21 mouse cellular contexts compared by ENCODE assay signal in genomic region chr11:119965053-119965452, GRCm38 (mm10). TPM values are rescaled to one million over a fixed set of nuclear protein-coding genes. Genes with fewer than 3 reads are reported as not detected.
DNase-seq lines count a peak whose midpoint lies in the region; ATAC-seq lines count a peak whose summit lies in the region.
"Had no signal": no experiment of that assay in that cellular context is flagged by ENCODE, and none has a peak within 500 bp of the region (broad histone marks: within the 10 kb centered on the region; RNA-seq: fewer than 3 reads in every experiment).

No protein-coding gene starts in this region.

- H3K9me3 ChIP-seq in forebrain, embryonic 10.5 days, result no peaks in the 10 kb centered on the region
- no peaks in the 10 kb centered on the region for H3K9me3 ChIP-seq in forebrain, embryonic 16.5 days (ENCODE audit: control insufficient read depth, low read length)
- H3K9me3 ChIP-seq in midbrain, embryonic 11.5 days (ENCODE audit: control insufficient read depth, low read length), result no peaks in the 10 kb centered on the region
- H3K9me3 ChIP-seq: limb, embryonic 13.5 days; lung, embryonic 15.5 days had no signal

- no peak for DNase-seq in forebrain, embryonic 10.5 days (ENCODE audit: extremely low spot score, low spot score)
- peak; percentile 24 for DNase-seq in left cerebral cortex, postnatal 4 days
- no peak for DNase-seq in left cerebral cortex, postnatal 14 days (ENCODE audit: low spot score in 2 of 2)
- no peak for DNase-seq in midbrain, embryonic 11.5 days (ENCODE audit: low spot score, missing footprints)
- DNase-seq in urinary bladder, adult 2 months (ENCODE audit: low spot score), result no peak
- no peak for DNase-seq in cerebellum, postnatal 25 days
- no peak for DNase-seq in urinary bladder, postnatal 36 days (ENCODE audit: low spot score in 2 of 2)
- DNase-seq: adrenal gland, postnatal 10 days; cerebellum, adult 11 months; cerebellum, postnatal 14 days; embryo, embryonic 11 days; heart, postnatal 4 days; kidney, adult 8-10 months; kidney, postnatal 36 days; lung, postnatal 4 days had no signal

- H3K36me3 ChIP-seq in forebrain, embryonic 10.5 days (replicated peaks), result peaks cover 22% of the 10 kb centered on the region; the same call in 1 of the 2 replicates
- H3K36me3 ChIP-seq in forebrain, embryonic 16.5 days (ENCODE audit: control insufficient read depth, insufficient read depth), result peaks cover 3% of the 10 kb centered on the region
- H3K36me3 ChIP-seq in midbrain, embryonic 11.5 days (ENCODE audit: control insufficient read depth, insufficient read depth, low read length), result no peaks in the 10 kb centered on the region

- H3K4me3 ChIP-seq in forebrain, embryonic 10.5 days, result no peak overlapping the region
- no peak overlapping the region for H3K4me3 ChIP-seq in forebrain, embryonic 16.5 days (replicated peaks; ENCODE audit: low read length)
- no peak overlapping the region for H3K4me3 ChIP-seq in midbrain, embryonic 11.5 days (ENCODE audit: low read depth, low read length)
- H3K4me3 ChIP-seq: limb, embryonic 13.5 days; lung, embryonic 15.5 days had no signal

- H3K4me1 ChIP-seq in forebrain, embryonic 10.5 days, result peaks cover 46% of the 10 kb centered on the region
- peaks cover 4% of the 10 kb centered on the region for H3K4me1 ChIP-seq in forebrain, embryonic 16.5 days (replicated peaks; ENCODE audit: control insufficient read depth, insufficient read depth, low read length)
- peaks cover 12% of the 10 kb centered on the region for H3K4me1 ChIP-seq in midbrain, embryonic 11.5 days (ENCODE audit: control insufficient read depth, insufficient read depth, low read length)
- H3K4me1 ChIP-seq: lung, embryonic 15.5 days had no signal

- H3K9ac ChIP-seq in forebrain, embryonic 16.5 days (replicated peaks; ENCODE audit: low read depth, low read length), result no peak overlapping the region
- H3K9ac ChIP-seq in midbrain, embryonic 11.5 days (ENCODE audit: low read length), result 0 out of 2 replicates have a peak overlapping the region, but pooled peaks have one; percentile 21
- H3K9ac ChIP-seq: limb, embryonic 13.5 days; liver, embryonic 14.5 days; lung, embryonic 15.5 days had no signal

- 14% methylated on average over 9 of the region's 9 CpGs for WGBS in forebrain, embryonic 10.5 days
- WGBS in forebrain, embryonic 16.5 days, result 9% methylated on average over 9 of the region's 9 CpGs
- 9% methylated on average over 9 of the region's 9 CpGs for WGBS in midbrain, embryonic 11.5 days

- peak overlapping the region; percentile 67 for H3K27ac ChIP-seq in forebrain, embryonic 10.5 days
- no peak overlapping the region for H3K27ac ChIP-seq in forebrain, embryonic 16.5 days (ENCODE audit: low read length)
- H3K27ac ChIP-seq in midbrain, embryonic 11.5 days (ENCODE audit: low read depth, low read length), result no peak overlapping the region
- H3K27ac ChIP-seq: limb, embryonic 13.5 days; liver, embryonic 14.5 days; lung, embryonic 15.5 days; stomach, postnatal 0 days had no signal

- intact Hi-C loops in left cerebral cortex, postnatal 4 days (cut with DNase I), result no loop called here
- intact Hi-C loops in left cerebral cortex, postnatal 14 days (cut with DNase I), result no loop called here

- no peaks in the 10 kb centered on the region for H3K27me3 ChIP-seq in forebrain, embryonic 10.5 days (ENCODE audit: poor library complexity, severe bottlenecking)
- H3K27me3 ChIP-seq in forebrain, embryonic 16.5 days (replicated peaks; ENCODE audit: control insufficient read depth, insufficient read depth, low read length), result no peaks in the 10 kb centered on the region
- no peaks in the 10 kb centered on the region for H3K27me3 ChIP-seq in midbrain, embryonic 11.5 days (ENCODE audit: control insufficient read depth, insufficient read depth, low read length)
- H3K27me3 ChIP-seq: limb, embryonic 13.5 days; lung, embryonic 15.5 days had no signal

- H3K4me2 ChIP-seq in forebrain, embryonic 16.5 days (ENCODE audit: low read length), result no peak overlapping the region
- H3K4me2 ChIP-seq in midbrain, embryonic 11.5 days, result no peak overlapping the region
- H3K4me2 ChIP-seq: limb, embryonic 13.5 days; lung, embryonic 15.5 days had no signal

- no peak for ATAC-seq in forebrain, embryonic 16.5 days
- ATAC-seq in midbrain, embryonic 11.5 days (ENCODE audit: low FRiP score), result no peak
- ATAC-seq: activated CD4-positive, CD25-positive, alpha-beta regulatory T cell, adult 4 months had no signal

RNA-seq across cellular contexts. Expression of gene Baiap2, which starts 22.5 kb away (rescaled TPM):
- 9.6 and 11.1 TPM in 2 replicates for polyA plus RNA-seq in forebrain, embryonic 10.5 days (2016; fragmentation: Nextera tagmentation; extraction: Ambion mirVana)
- 36.5 and 38.7 TPM in 2 replicates for polyA plus RNA-seq in forebrain, embryonic 16.5 days (2015; fragmentation: Nextera tagmentation; extraction: Ambion mirVana)
- total RNA-seq in left cerebral cortex, postnatal 4 days (2021), result 10 to 100 TPM; 71.7 to 72.2 TPM
- 100 to 1,000 TPM; 197 to 200 TPM for total RNA-seq in left cerebral cortex, postnatal 14 days (2021)
- polyA plus RNA-seq in midbrain, embryonic 11.5 days (2014; fragmentation: Nextera tagmentation; extraction: Ambion mirVana), result 9.0 and 9.8 TPM in 2 replicates
- polyA plus RNA-seq in urinary bladder, adult 2 months (2012; rRNA removed), result 35.1 and 39.0 TPM in 2 replicates

RNA-seq across cellular contexts. Expression of gene Chmp6, which starts 51.8 kb away (rescaled TPM):
- 114 and 124 TPM in 2 replicates for polyA plus RNA-seq in forebrain, embryonic 10.5 days (2016; fragmentation: Nextera tagmentation; extraction: Ambion mirVana)
- 83.4 and 96.5 TPM in 2 replicates for polyA plus RNA-seq in forebrain, embryonic 16.5 days (2015; fragmentation: Nextera tagmentation; extraction: Ambion mirVana)
- total RNA-seq in left cerebral cortex, postnatal 4 days (2021), result 10 to 100 TPM; 43.2 to 48.2 TPM
- 10 to 100 TPM; 37.0 to 47.7 TPM for total RNA-seq in left cerebral cortex, postnatal 14 days (2021)
- polyA plus RNA-seq in midbrain, embryonic 11.5 days (2014; fragmentation: Nextera tagmentation; extraction: Ambion mirVana), result 85.4 and 91.8 TPM in 2 replicates
- polyA plus RNA-seq in urinary bladder, adult 2 months (2012; rRNA removed), result 35.3 and 38.0 TPM in 2 replicates
